Comparison of ENCODE assay signal across 13 mouse cellular contexts in genomic region chr7:35232796-35233455, GRCm38 (mm10). TPM values are rescaled to one million over a fixed set of nuclear protein-coding genes. Genes with fewer than 3 reads are reported as not detected.
DNase-seq lines count a peak whose midpoint lies in the region; ATAC-seq and TF ChIP-seq lines count a peak whose summit lies in the region.
"Had no signal": no experiment of that assay in that cellular context is flagged by ENCODE, and none has a peak within 500 bp of the region (broad histone marks: within the 10 kb centered on the region; RNA-seq: fewer than 3 reads in every experiment).

No protein-coding gene starts in this region.

- H3K27ac ChIP-seq in kidney, embryonic 16.5 days (ENCODE audit: low read length) = no peak overlapping the region
- H3K27ac ChIP-seq in embryonic facial prominence, embryonic 11.5 days (replicated peaks; ENCODE audit: low read depth, low read length) = no peak overlapping the region
- H3K27ac ChIP-seq in intestine, postnatal 0 days (ENCODE audit: low read depth, low read length) = no peak overlapping the region
- H3K27ac ChIP-seq: left cerebral cortex, adult 2 months had no signal

- H3K9me3 ChIP-seq in kidney, embryonic 16.5 days (ENCODE audit: low read length) = peaks cover 4% of the 10 kb centered on the region; the same call in 1 of the 2 replicates
- peaks cover 8% of the 10 kb centered on the region; the same call in 1 of the 2 replicates for H3K9me3 ChIP-seq in E14TG2a.4 (ENCODE audit: low read length)
- no peaks in the 10 kb centered on the region for H3K9me3 ChIP-seq in embryonic facial prominence, embryonic 11.5 days (replicated peaks; ENCODE audit: control insufficient read depth, low read length)
- H3K9me3 ChIP-seq in intestine, postnatal 0 days (ENCODE audit: control insufficient read depth) = no peaks in the 10 kb centered on the region
- H3K9me3 ChIP-seq: limb, embryonic 15.5 days had no signal

- ATAC-seq in kidney, embryonic 16.5 days (ENCODE audit: low FRiP score, low TSS enrichment) = no peak
- no peak for ATAC-seq in embryonic facial prominence, embryonic 11.5 days (replicated peaks; ENCODE audit: insufficient number of reproducible peaks, low FRiP score, low TSS enrichment, low read depth)
- ATAC-seq in intestine, postnatal 0 days = no peak
- ATAC-seq: intestine, embryonic 16.5 days had no signal

- H3K9ac ChIP-seq in kidney, embryonic 16.5 days (replicated peaks; ENCODE audit: low read length) = no peak overlapping the region
- no peak overlapping the region for H3K9ac ChIP-seq in embryonic facial prominence, embryonic 11.5 days (replicated peaks; ENCODE audit: low read length)
- no peak overlapping the region for H3K9ac ChIP-seq in intestine, postnatal 0 days (ENCODE audit: low read depth, low read length)
- H3K9ac ChIP-seq: limb, embryonic 15.5 days had no signal

- H3K36me3 ChIP-seq in kidney, embryonic 16.5 days (ENCODE audit: insufficient read depth, low read length) = no peaks in the 10 kb centered on the region
- H3K36me3 ChIP-seq in E14TG2a.4 (ENCODE audit: insufficient read depth, low read length) = no peaks in the 10 kb centered on the region
- H3K36me3 ChIP-seq in embryonic facial prominence, embryonic 11.5 days (replicated peaks; ENCODE audit: control insufficient read depth, insufficient read depth, low read depth, low read length) = no peaks in the 10 kb centered on the region
- no peaks in the 10 kb centered on the region for H3K36me3 ChIP-seq in intestine, postnatal 0 days (ENCODE audit: control insufficient read depth, insufficient read depth)
- H3K36me3 ChIP-seq: limb, embryonic 15.5 days had no signal

- no peak for DNase-seq in kidney, postnatal 36 days
- DNase-seq in ES-CJ7 (ENCODE audit: low read depth, low spot score) = peak; percentile 78
- peak; percentile 38 for DNase-seq in embryonic facial prominence, embryonic 11.5 days (ENCODE audit: low spot score)
- no peak for DNase-seq in right cerebral cortex, postnatal 14 days
- no peak for DNase-seq in cerebellum, adult 11 months
- DNase-seq: gastrocnemius, postnatal 14 days; lung, adult 2 months had no signal

- H3K4me3 ChIP-seq in kidney, embryonic 16.5 days (ENCODE audit: low read length) = 0 out of 2 replicates have a peak overlapping the region, but pooled peaks have one; percentile 1
- H3K4me3 ChIP-seq in E14TG2a.4 (replicated peaks; ENCODE audit: low read length) = peak overlapping the region; percentile 81
- H3K4me3 ChIP-seq in embryonic facial prominence, embryonic 11.5 days (ENCODE audit: low read depth, low read length) = no peak overlapping the region
- H3K4me3 ChIP-seq in intestine, postnatal 0 days (ENCODE audit: low read depth, low read length) = no peak overlapping the region

- peak overlapping the region; percentile 13; the same call in 1 of the 2 replicates for H3K4me2 ChIP-seq in kidney, embryonic 16.5 days (replicated peaks; ENCODE audit: low read depth, low read length)
- no peak overlapping the region for H3K4me2 ChIP-seq in embryonic facial prominence, embryonic 11.5 days (ENCODE audit: low read depth, low read length)
- no peak overlapping the region for H3K4me2 ChIP-seq in intestine, postnatal 0 days (replicated peaks; ENCODE audit: low read depth)

- WGBS in kidney, embryonic 16.5 days = 29% methylated on average over 13 of the region's 13 CpGs
- 28% methylated on average over 13 of the region's 13 CpGs for WGBS in embryonic facial prominence, embryonic 11.5 days
- WGBS in intestine, postnatal 0 days = 54% methylated on average over 13 of the region's 13 CpGs

- TF ChIP-seq CTCF in E14TG2a.4 (conservative IDR thresholded peaks at IDR 0.05; ENCODE audit: low read length) = no peak
- TF ChIP-seq CTCF in intestine, postnatal 0 days (IDR thresholded peaks at IDR 0.05; ENCODE audit: low read depth) = no peak

- no peaks in the 10 kb centered on the region for H3K27me3 ChIP-seq in kidney, embryonic 16.5 days (ENCODE audit: insufficient read depth, low read length)
- H3K27me3 ChIP-seq in E14TG2a.4 (ENCODE audit: insufficient read depth, low read length) = peaks cover 4% of the 10 kb centered on the region; the same call in 1 of the 2 replicates
- H3K27me3 ChIP-seq in embryonic facial prominence, embryonic 11.5 days (ENCODE audit: control insufficient read depth, insufficient read depth, low read length) = no peaks in the 10 kb centered on the region
- H3K27me3 ChIP-seq in intestine, postnatal 0 days (replicated peaks; ENCODE audit: control insufficient read depth, insufficient read depth, low read length) = no peaks in the 10 kb centered on the region
- H3K27me3 ChIP-seq: limb, embryonic 15.5 days had no signal

- peaks cover 12% of the 10 kb centered on the region for H3K4me1 ChIP-seq in kidney, embryonic 16.5 days (ENCODE audit: insufficient read depth, low read length)
- H3K4me1 ChIP-seq in E14TG2a.4 (replicated peaks; ENCODE audit: low read depth, low read length) = peaks cover 27% of the 10 kb centered on the region
- H3K4me1 ChIP-seq in embryonic facial prominence, embryonic 11.5 days (ENCODE audit: control insufficient read depth, insufficient read depth, low read length) = no peaks in the 10 kb centered on the region
- 0 out of 2 replicates have a peak, but pooled peaks cover 2% of the 10 kb centered on the region for H3K4me1 ChIP-seq in intestine, postnatal 0 days (replicated peaks; ENCODE audit: control insufficient read depth, insufficient read depth, low read length)

RNA-seq across cellular contexts. Expression of gene Lrp3, which starts 17.6 kb away (rescaled TPM):
- 6.6 TPM in 2 replicates for polyA plus RNA-seq in kidney, embryonic 16.5 days (2015; fragmentation: Nextera tagmentation; extraction: Ambion mirVana)
- 8.8 and 9.0 TPM in 2 replicates for polyA plus RNA-seq in embryonic facial prominence, embryonic 11.5 days (2014; fragmentation: Nextera tagmentation; extraction: Ambion mirVana)
- polyA plus RNA-seq in intestine, postnatal 0 days (2015; fragmentation: Nextera tagmentation; extraction: Ambion mirVana) = 1.6 and 2.1 TPM in 2 replicates

RNA-seq across cellular contexts. Expression of gene Slc7a10, which starts 46.7 kb away (rescaled TPM):
- 2.2 and 2.4 TPM in 2 replicates for polyA plus RNA-seq in kidney, embryonic 16.5 days (2015; fragmentation: Nextera tagmentation; extraction: Ambion mirVana)
- polyA plus RNA-seq in embryonic facial prominence, embryonic 11.5 days (2014; fragmentation: Nextera tagmentation; extraction: Ambion mirVana) = 0.24 and 0.78 TPM in 2 replicates
- polyA plus RNA-seq in intestine, postnatal 0 days (2015; fragmentation: Nextera tagmentation; extraction: Ambion mirVana) = 0.34 and 0.42 TPM in 2 replicates

Comparison
In these comparisons a context has a peak if more than half of its experiments do, and no peak if none do; other contexts are left out.
1. H3K4me3 ChIP-seq: peak in kidney, embryonic 16.5 days (single experiment) and E14TG2a.4 (single experiment); none in embryonic facial prominence, embryonic 11.5 days (single experiment) and intestine, postnatal 0 days (single experiment).
2. DNase-seq: peak in ES-CJ7 (single experiment) and embryonic facial prominence, embryonic 11.5 days (single experiment); none in kidney, postnatal 36 days (0 of 2), right cerebral cortex, postnatal 14 days (single experiment) and cerebellum, adult 11 months (single experiment).